Mouse (Mus musculus) ES-E14 (cell line): Measurements from ENCODE around the gene Ltc4s.

Source experiments
- CHD2 ChIP-seq: IDR thresholded peaks from 2 replicates; pipeline ENCODE4 v1.6.1; 2014; ENCODE audit warnings: mild to moderate bottlenecking, low read depth, low read length, inconsistent platforms
- HCFC1 ChIP-seq: IDR thresholded peaks from 2 replicates; pipeline ENCODE4 v1.6.1; 2012; ENCODE audit warnings: low read length, inconsistent platforms, borderline replicate concordance; ENCODE audit not compliant: insufficient read depth
- ZC3H11A ChIP-seq: IDR thresholded peaks from 2 replicates; pipeline ENCODE4 v1.6.1; 2012; ENCODE audit warnings: low read depth, mild to moderate bottlenecking, inconsistent platforms, low read length, borderline replicate concordance
- ZNF384 ChIP-seq: IDR thresholded peaks from 2 replicates; pipeline ENCODE4 v1.6.1; 2012; ENCODE audit warnings: low read depth, low read length, inconsistent platforms

DNA sequence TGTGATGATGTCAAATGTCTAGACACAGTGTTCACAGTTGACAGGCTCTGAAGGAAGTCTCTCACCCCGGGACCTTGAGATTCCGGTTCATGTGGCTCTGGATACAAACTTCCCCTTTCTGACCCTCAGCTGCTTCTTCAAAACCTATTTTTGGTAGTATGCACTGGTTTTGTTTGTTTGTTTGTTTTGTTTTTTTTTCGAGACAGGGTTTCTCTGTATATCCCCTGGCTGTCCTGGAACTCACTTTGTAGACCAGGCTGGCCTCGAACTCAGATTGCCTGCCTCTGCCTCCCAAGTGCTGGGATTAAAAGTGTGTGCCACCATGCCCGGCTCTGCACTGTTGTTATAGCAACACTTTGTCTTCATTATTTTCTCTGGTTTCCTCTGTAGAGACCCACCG is 5.5 kb upstream of the Ltc4s start:
- TF ChIP-seq ZC3H11A (no peak), ZNF384 (no peak), CHD2 (no peak), HCFC1 (no peak)
